Comparison of ENCODE assay signal across 12 mouse cellular contexts in genomic region chr8:120415474-120415873, GRCm38 (mm10).
A peak's percentile ranks its signal among the peaks of the same experiment; 100 is the strongest.
DNase-seq lines count a peak whose midpoint lies in the region; ATAC-seq and TF ChIP-seq lines count a peak whose summit lies in the region.
"Had no signal": no experiment of that assay in that cellular context is flagged by ENCODE, and none has a peak within 500 bp of the region (broad histone marks: within the 10 kb centered on the region; RNA-seq: fewer than 3 reads in every experiment).

No protein-coding gene starts in this region.

- no peaks in the 10 kb centered on the region for H3K36me3 ChIP-seq in hindbrain, embryonic 10.5 days
- no peaks in the 10 kb centered on the region for H3K36me3 ChIP-seq in hindbrain, postnatal 0 days (ENCODE audit: insufficient read depth, low read length)
- no peaks in the 10 kb centered on the region for H3K36me3 ChIP-seq in embryonic facial prominence, embryonic 10.5 days (replicated peaks)
- no peaks in the 10 kb centered on the region for H3K36me3 ChIP-seq in forebrain, embryonic 16.5 days (ENCODE audit: control insufficient read depth, insufficient read depth)
- H3K36me3 ChIP-seq in midbrain, embryonic 11.5 days (ENCODE audit: control insufficient read depth, insufficient read depth, low read length), result no peaks in the 10 kb centered on the region

- TF ChIP-seq CTCF in hindbrain, postnatal 0 days (IDR thresholded peaks at IDR 0.05; ENCODE audit: low read depth), result no peak

- no peak for DNase-seq in hindbrain, embryonic 10.5 days (ENCODE audit: low spot score)
- DNase-seq in hindbrain, postnatal 0 days (ENCODE audit: low spot score), result no peak
- DNase-seq in embryonic facial prominence, embryonic 10.5 days (ENCODE audit: low spot score), result no peak
- no peak for DNase-seq in midbrain, embryonic 11.5 days (ENCODE audit: low spot score, missing footprints)
- no peak for DNase-seq in cerebellum, postnatal 10 days
- DNase-seq in spleen, postnatal 4 days (ENCODE audit: low spot score in 2 of 2), result no peak
- no peak for DNase-seq in spleen, adult 12 weeks (ENCODE audit: low spot score)
- DNase-seq: cerebellum, postnatal 14 days; thymus, adult 2 months had no signal

- no peak for ATAC-seq in hindbrain, postnatal 0 days
- no peak for ATAC-seq in forebrain, embryonic 16.5 days
- no peak for ATAC-seq in midbrain, embryonic 11.5 days (ENCODE audit: low FRiP score)
- ATAC-seq: CD4-positive, CD25-positive, alpha-beta regulatory T cell, adult 4 months had no signal

- H3K9me3 ChIP-seq in hindbrain, embryonic 10.5 days, result no peaks in the 10 kb centered on the region
- H3K9me3 ChIP-seq in hindbrain, postnatal 0 days (ENCODE audit: low read length), result no peaks in the 10 kb centered on the region
- no peaks in the 10 kb centered on the region for H3K9me3 ChIP-seq in embryonic facial prominence, embryonic 10.5 days
- H3K9me3 ChIP-seq in forebrain, embryonic 16.5 days (ENCODE audit: control insufficient read depth, low read length), result no peaks in the 10 kb centered on the region
- no peaks in the 10 kb centered on the region for H3K9me3 ChIP-seq in midbrain, embryonic 11.5 days (ENCODE audit: control insufficient read depth, low read length)

- H3K27me3 ChIP-seq in hindbrain, embryonic 10.5 days (ENCODE audit: insufficient read depth, poor library complexity, severe bottlenecking), result peaks cover 68% of the 10 kb centered on the region
- H3K27me3 ChIP-seq in hindbrain, postnatal 0 days (ENCODE audit: insufficient read depth, low read length), result no peaks in the 10 kb centered on the region
- peaks cover 78% of the 10 kb centered on the region for H3K27me3 ChIP-seq in embryonic facial prominence, embryonic 10.5 days (replicated peaks; ENCODE audit: low read depth, poor library complexity, severe bottlenecking)
- H3K27me3 ChIP-seq in forebrain, embryonic 16.5 days (replicated peaks; ENCODE audit: control insufficient read depth, insufficient read depth, low read length), result no peaks in the 10 kb centered on the region
- H3K27me3 ChIP-seq in midbrain, embryonic 11.5 days (ENCODE audit: control insufficient read depth, insufficient read depth, low read length), result no peaks in the 10 kb centered on the region; the same call in none of the 2 replicates

- H3K9ac ChIP-seq in hindbrain, postnatal 0 days (replicated peaks; ENCODE audit: low read length), result no peak overlapping the region
- H3K9ac ChIP-seq in forebrain, embryonic 16.5 days (replicated peaks; ENCODE audit: low read depth, low read length), result no peak overlapping the region
- H3K9ac ChIP-seq in midbrain, embryonic 11.5 days (ENCODE audit: low read length), result no peak overlapping the region

- WGBS in hindbrain, embryonic 10.5 days, result 51% methylated on average over 9 of the region's 11 CpGs
- 46% methylated on average over 9 of the region's 11 CpGs for WGBS in hindbrain, postnatal 0 days
- 60% methylated on average over 11 of the region's 11 CpGs for WGBS in embryonic facial prominence, embryonic 10.5 days
- WGBS in forebrain, embryonic 16.5 days, result 80% methylated on average over 9 of the region's 11 CpGs
- 67% methylated on average over 9 of the region's 11 CpGs for WGBS in midbrain, embryonic 11.5 days

- H3K4me1 ChIP-seq in hindbrain, embryonic 10.5 days (replicated peaks), result peaks cover 100% of the 10 kb centered on the region
- peaks cover 45% of the 10 kb centered on the region for H3K4me1 ChIP-seq in hindbrain, postnatal 0 days (ENCODE audit: insufficient read depth, low read length)
- peaks cover 100% of the 10 kb centered on the region for H3K4me1 ChIP-seq in embryonic facial prominence, embryonic 10.5 days
- H3K4me1 ChIP-seq in forebrain, embryonic 16.5 days (replicated peaks; ENCODE audit: control insufficient read depth, insufficient read depth, low read length), result peaks cover 71% of the 10 kb centered on the region
- peaks cover 56% of the 10 kb centered on the region for H3K4me1 ChIP-seq in midbrain, embryonic 11.5 days (ENCODE audit: control insufficient read depth, insufficient read depth, low read length)

- peak overlapping the region; percentile 88 for H3K27ac ChIP-seq in hindbrain, embryonic 10.5 days
- no peak overlapping the region; the same call in 1 of the 2 replicates for H3K27ac ChIP-seq in hindbrain, postnatal 0 days
- peak overlapping the region; percentile 89 for H3K27ac ChIP-seq in embryonic facial prominence, embryonic 10.5 days (replicated peaks)
- H3K27ac ChIP-seq in forebrain, embryonic 16.5 days (ENCODE audit: low read length), result peak overlapping the region; percentile 92; the same call in 1 of the 2 replicates
- peak overlapping the region; percentile 92; the same call in 1 of the 2 replicates for H3K27ac ChIP-seq in midbrain, embryonic 11.5 days (ENCODE audit: low read depth, low read length)

- no peak overlapping the region for H3K4me2 ChIP-seq in hindbrain, postnatal 0 days (ENCODE audit: low read depth, low read length)
- H3K4me2 ChIP-seq in forebrain, embryonic 16.5 days (ENCODE audit: low read length), result no peak overlapping the region
- no peak overlapping the region for H3K4me2 ChIP-seq in midbrain, embryonic 11.5 days

- H3K4me3 ChIP-seq in hindbrain, embryonic 10.5 days, result no peak overlapping the region
- no peak overlapping the region for H3K4me3 ChIP-seq in hindbrain, postnatal 0 days (ENCODE audit: low read length)
- H3K4me3 ChIP-seq in embryonic facial prominence, embryonic 10.5 days, result no peak overlapping the region
- H3K4me3 ChIP-seq in forebrain, embryonic 16.5 days (replicated peaks; ENCODE audit: low read length), result no peak overlapping the region
- no peak overlapping the region for H3K4me3 ChIP-seq in midbrain, embryonic 11.5 days (ENCODE audit: low read depth, low read length)
- H3K4me3 ChIP-seq: erythroblast, embryonic 14.5 days had no signal
